Mouse (Mus musculus): ENCODE results near the gene Flt4. TPM values are rescaled to one million over a fixed set of nuclear protein-coding genes. Genes with fewer than 3 reads are reported as not detected.

The Flt4 gene
- polyA plus RNA-seq, 1 experiment: 0.01 TPM

GRCm38 (mm10) chr11:49612154-49612553 is 3.1 kb downstream of the Flt4 start:
- no peaks in the 10 kb centered on the region for H3K36me3 ChIP-seq (ENCODE audit: control insufficient read depth, insufficient read depth)
- no peaks in the 10 kb centered on the region for H3K79me2 ChIP-seq (ENCODE audit: control insufficient read depth, insufficient read depth)
- H3K27me3 ChIP-seq (ENCODE audit: control insufficient read depth, insufficient read depth, insufficient read length): peaks cover 26% of the 10 kb centered on the region
- H3K4me3 ChIP-seq: no peak overlapping the region
- no peak overlapping the region for H3K4me2 ChIP-seq (ENCODE audit: low read depth)
- TF ChIP-seq MAX (IDR thresholded peaks at IDR 0.05; ENCODE audit: low read depth) (no peak), SRF (IDR thresholded peaks at IDR 0.05; ENCODE audit: control insufficient read depth, insufficient read length, low read depth) (no peak), POLR2A (IDR thresholded peaks at IDR 0.05; ENCODE audit: insufficient read length, low read depth) (no peak), MYOD1 (IDR thresholded peaks at IDR 0.05; ENCODE audit: control insufficient read depth in 1 of 3, insufficient read length in 2 of 3, low read depth in 2 of 3) (no peak), TCF12 (IDR thresholded peaks at IDR 0.05; ENCODE audit: insufficient read depth, poor library complexity, severe bottlenecking) (no peak), CEBPB (IDR thresholded peaks at IDR 0.05; ENCODE audit: insufficient read depth, poor library complexity, severe bottlenecking) (no peak), POLR2AphosphoS2 (IDR thresholded peaks at IDR 0.05; ENCODE audit: insufficient read length, low read depth) (no peak), TCF3 (IDR thresholded peaks at IDR 0.05; ENCODE audit: insufficient read length, low read depth) (no peak), REST (IDR thresholded peaks at IDR 0.05; ENCODE audit: insufficient read depth, insufficient read length) (no peak), E2F4 (IDR thresholded peaks at IDR 0.05; ENCODE audit: insufficient read depth) (no peak), USF1 (IDR thresholded peaks at IDR 0.05; ENCODE audit: low read depth) (no peak), MYOG (IDR thresholded peaks at IDR 0.05; ENCODE audit: control insufficient read depth in 1 of 3, insufficient read depth in 1 of 3, insufficient read length in 2 of 3, low read depth in 2 of 3) (no peak)
- H3ac ChIP-seq (ENCODE audit: control insufficient read depth, insufficient read length): no peak overlapping the region

GRCm38 (mm10) chr11:49613349-49613748 is 4.3 kb downstream of the Flt4 start:
- Histone ChIP-seq H3K4me2 (ENCODE audit: low read depth) (no peak overlapping the region), H3K27me3 (ENCODE audit: control insufficient read depth, insufficient read depth, insufficient read length) (peaks cover 24% of the 10 kb centered on the region), H3ac (ENCODE audit: control insufficient read depth, insufficient read length) (no peak overlapping the region)

GRCm38 (mm10) chr11:49615856-49616725 is 7.0 kb downstream of the Flt4 start:
- H3K27me3 ChIP-seq (ENCODE audit: control insufficient read depth, insufficient read depth, insufficient read length): peaks cover 12% of the 10 kb centered on the region
- no peak overlapping the region for H3K4me2 ChIP-seq (ENCODE audit: low read depth)
- no peaks in the 10 kb centered on the region for H3K36me3 ChIP-seq (ENCODE audit: control insufficient read depth, insufficient read depth)
- no peak overlapping the region for H3K4me3 ChIP-seq
- H3K79me2 ChIP-seq (ENCODE audit: control insufficient read depth, insufficient read depth): no peaks in the 10 kb centered on the region
- no peak overlapping the region for H3ac ChIP-seq (ENCODE audit: control insufficient read depth, insufficient read length)
- TF ChIP-seq TCF3 (IDR thresholded peaks at IDR 0.05; ENCODE audit: insufficient read length, low read depth) (no peak), E2F4 (IDR thresholded peaks at IDR 0.05; ENCODE audit: insufficient read depth) (no peak), REST (IDR thresholded peaks at IDR 0.05; ENCODE audit: insufficient read depth, insufficient read length) (no peak), SRF (IDR thresholded peaks at IDR 0.05; ENCODE audit: control insufficient read depth, insufficient read length, low read depth) (no peak), CEBPB (IDR thresholded peaks at IDR 0.05; ENCODE audit: insufficient read depth, poor library complexity, severe bottlenecking) (no peak), USF1 (IDR thresholded peaks at IDR 0.05; ENCODE audit: low read depth) (no peak), TCF12 (IDR thresholded peaks at IDR 0.05; ENCODE audit: insufficient read depth, poor library complexity, severe bottlenecking) (no peak), MYOD1 (IDR thresholded peaks at IDR 0.05; ENCODE audit: control insufficient read depth in 1 of 3, insufficient read length in 2 of 3, low read depth in 2 of 3) (no peak), MYOG (IDR thresholded peaks at IDR 0.05; ENCODE audit: control insufficient read depth in 1 of 3, insufficient read depth in 1 of 3, insufficient read length in 2 of 3, low read depth in 2 of 3) (no peak), POLR2A (IDR thresholded peaks at IDR 0.05; ENCODE audit: insufficient read length, low read depth) (no peak), POLR2AphosphoS2 (IDR thresholded peaks at IDR 0.05; ENCODE audit: insufficient read length, low read depth) (no peak), MAX (IDR thresholded peaks at IDR 0.05; ENCODE audit: low read depth) (no peak)

More at GRCm38 (mm10) chr11:49613349-49613748, 4.3 kb downstream of the Flt4 start:
- Histone ChIP-seq H3K79me2 (ENCODE audit: control insufficient read depth, insufficient read depth) (no peaks in the 10 kb centered on the region), H3K36me3 (ENCODE audit: control insufficient read depth, insufficient read depth) (no peaks in the 10 kb centered on the region), H3K4me3 (no peak overlapping the region)
- TF ChIP-seq TCF3 (IDR thresholded peaks at IDR 0.05; ENCODE audit: insufficient read length, low read depth) (no peak), REST (IDR thresholded peaks at IDR 0.05; ENCODE audit: insufficient read depth, insufficient read length) (no peak), SRF (IDR thresholded peaks at IDR 0.05; ENCODE audit: control insufficient read depth, insufficient read length, low read depth) (no peak), E2F4 (IDR thresholded peaks at IDR 0.05; ENCODE audit: insufficient read depth) (no peak), POLR2A (IDR thresholded peaks at IDR 0.05; ENCODE audit: insufficient read length, low read depth) (no peak), POLR2AphosphoS2 (IDR thresholded peaks at IDR 0.05; ENCODE audit: insufficient read length, low read depth) (no peak), CEBPB (IDR thresholded peaks at IDR 0.05; ENCODE audit: insufficient read depth, poor library complexity, severe bottlenecking) (no peak)

- Histone ChIP-seq H3K4me3 (no peak overlapping the region), H3ac (ENCODE audit: control insufficient read depth, insufficient read length) (no peak overlapping the region)
These were observed 9.4 kb downstream of the Flt4 start for GRCm38 (mm10) chr11:49618476-49618875.

GRCm38 (mm10) chr11:49621953-49622352 is 12.9 kb downstream of the Flt4 start:
- no peak overlapping the region for H3K4me2 ChIP-seq (ENCODE audit: low read depth)
- H3K36me3 ChIP-seq (ENCODE audit: control insufficient read depth, insufficient read depth): no peaks in the 10 kb centered on the region
- no peak overlapping the region for H3K4me3 ChIP-seq
- no peak overlapping the region for H3ac ChIP-seq (ENCODE audit: control insufficient read depth, insufficient read length)
- no peak for TF ChIP-seq TCF12 (IDR thresholded peaks at IDR 0.05; ENCODE audit: insufficient read depth, poor library complexity, severe bottlenecking)
- TF ChIP-seq SRF (IDR thresholded peaks at IDR 0.05; ENCODE audit: control insufficient read depth, insufficient read length, low read depth): no peak
- TF ChIP-seq POLR2A (IDR thresholded peaks at IDR 0.05; ENCODE audit: insufficient read length, low read depth): no peak
- no peak for TF ChIP-seq TCF3 (IDR thresholded peaks at IDR 0.05; ENCODE audit: insufficient read length, low read depth)
- no peak for TF ChIP-seq POLR2AphosphoS2 (IDR thresholded peaks at IDR 0.05; ENCODE audit: insufficient read length, low read depth)
- TF ChIP-seq REST (IDR thresholded peaks at IDR 0.05; ENCODE audit: insufficient read depth, insufficient read length): no peak
- TF ChIP-seq USF1 (IDR thresholded peaks at IDR 0.05; ENCODE audit: low read depth): no peak
- no peak for TF ChIP-seq MYOD1 (IDR thresholded peaks at IDR 0.05; ENCODE audit: control insufficient read depth in 1 of 3, insufficient read length in 2 of 3, low read depth in 2 of 3)
- TF ChIP-seq E2F4 (IDR thresholded peaks at IDR 0.05; ENCODE audit: insufficient read depth): no peak
- TF ChIP-seq MYOG (IDR thresholded peaks at IDR 0.05; ENCODE audit: control insufficient read depth in 1 of 3, insufficient read depth in 1 of 3, insufficient read length in 2 of 3, low read depth in 2 of 3): no peak
- no peak for TF ChIP-seq CEBPB (IDR thresholded peaks at IDR 0.05; ENCODE audit: insufficient read depth, poor library complexity, severe bottlenecking)
- no peak for TF ChIP-seq MAX (IDR thresholded peaks at IDR 0.05; ENCODE audit: low read depth)
- no peaks in the 10 kb centered on the region for H3K79me2 ChIP-seq (ENCODE audit: control insufficient read depth, insufficient read depth)
- peaks cover 4% of the 10 kb centered on the region for H3K27me3 ChIP-seq (ENCODE audit: control insufficient read depth, insufficient read depth, insufficient read length)

More at GRCm38 (mm10) chr11:49618476-49618875, 9.4 kb downstream of the Flt4 start:
- H3K27me3 ChIP-seq (ENCODE audit: control insufficient read depth, insufficient read depth, insufficient read length): peaks cover 9% of the 10 kb centered on the region
- TF ChIP-seq REST (IDR thresholded peaks at IDR 0.05; ENCODE audit: insufficient read depth, insufficient read length) (no peak), MYOD1 (IDR thresholded peaks at IDR 0.05; ENCODE audit: control insufficient read depth in 1 of 3, insufficient read length in 2 of 3, low read depth in 2 of 3) (no peak), POLR2A (IDR thresholded peaks at IDR 0.05; ENCODE audit: insufficient read length, low read depth) (no peak)
- H3K79me2 ChIP-seq (ENCODE audit: control insufficient read depth, insufficient read depth): no peaks in the 10 kb centered on the region
- no peaks in the 10 kb centered on the region for H3K36me3 ChIP-seq (ENCODE audit: control insufficient read depth, insufficient read depth)
- H3K4me2 ChIP-seq (ENCODE audit: low read depth): no peak overlapping the region
